Mouse (Mus musculus) ES-E14 (cell line): Measurements from ENCODE around the gene Psma1. TPM values are rescaled to one million over a fixed set of nuclear protein-coding genes. Genes with fewer than 3 reads are reported as not detected.

Experiments used
- DNase-seq: peaks from one replicate; pipeline ENCODE4 v3.0.0-alpha.2; 2013; ENCODE audit warnings: low read depth, low spot score
- H3K27ac ChIP-seq: 2 replicates; pipeline ENCODE4 v1.5.1; 2012; ENCODE audit warnings: low read depth, mild to moderate bottlenecking, low read length, moderate library complexity, mixed read lengths; ENCODE audit not compliant: poor library complexity, insufficient read depth, severe bottlenecking
- H3K36me3 ChIP-seq: 2 replicates; pipeline ENCODE4 v1.6.1; 2012; ENCODE audit warnings: mild to moderate bottlenecking, low read length, moderate library complexity, mixed read lengths; ENCODE audit not compliant: control insufficient read depth, poor library complexity, insufficient read depth, severe bottlenecking
- H3K4me1 ChIP-seq, 2 experiments: fragments of 150-350 bp in 1 of 2; sonication (generic) in 1 of 2; 2 replicates each; pipeline ENCODE4 v1.6.1; 2012; ENCODE audit warnings: low read length in 2 of 2, mild to moderate bottlenecking in 1 of 2, mixed read lengths in 1 of 2; ENCODE audit not compliant: control insufficient read depth in 2 of 2, insufficient read depth in 2 of 2, poor library complexity in 1 of 2
- H3K4me3 ChIP-seq, 2 experiments: fragments of 150-350 bp in 1 of 2; sonication (generic) in 1 of 2; 2 replicates each; pipeline ENCODE4 v1.5.1; 2012; ENCODE audit warnings: low read length in 2 of 2, low read depth in 1 of 2, mild to moderate bottlenecking in 1 of 2, mixed read lengths in 1 of 2; ENCODE audit not compliant: insufficient read depth in 1 of 2, poor library complexity in 1 of 2, severe bottlenecking in 1 of 2
- H3K9ac ChIP-seq: 2 replicates; pipeline ENCODE4 v1.6.1; 2012; ENCODE audit warnings: low read depth, mild to moderate bottlenecking, low read length, mixed read lengths; ENCODE audit not compliant: poor library complexity, insufficient read depth, severe bottlenecking
- H3K9me3 ChIP-seq: fragments of 150-350 bp; sonication (generic); 2 replicates; pipeline ENCODE4 v1.6.1; 2012; ENCODE audit warnings: low read depth, mild to moderate bottlenecking, low read length; ENCODE audit not compliant: control insufficient read depth, insufficient read depth
- CHD2 ChIP-seq: IDR thresholded peaks from 2 replicates; pipeline ENCODE4 v1.6.1; 2014; ENCODE audit warnings: mild to moderate bottlenecking, low read depth, low read length, inconsistent platforms
- HCFC1 ChIP-seq: IDR thresholded peaks from 2 replicates; pipeline ENCODE4 v1.6.1; 2012; ENCODE audit warnings: low read length, inconsistent platforms, borderline replicate concordance; ENCODE audit not compliant: insufficient read depth
- MAFK ChIP-seq: IDR thresholded peaks from 2 replicates; pipeline ENCODE4 v1.6.1; 2014; ENCODE audit warnings: mild to moderate bottlenecking, low read depth, low read length, inconsistent platforms; ENCODE audit not compliant: insufficient read depth
- ZC3H11A ChIP-seq: IDR thresholded peaks from 2 replicates; pipeline ENCODE4 v1.6.1; 2012; ENCODE audit warnings: low read depth, mild to moderate bottlenecking, inconsistent platforms, low read length, borderline replicate concordance
- ZNF384 ChIP-seq: IDR thresholded peaks from 2 replicates; pipeline ENCODE4 v1.6.1; 2012; ENCODE audit warnings: low read depth, low read length, inconsistent platforms
- in situ Hi-C, 2 experiments: fragments of 600-800 bp; cut with MboI; formaldehyde crosslinking; loops; one replicate each; pipeline ENCODE4 v1.15.1; 2025; ENCODE audit warnings: low sequenced_read_pairs in 2 of 2, inconsistent platforms in 1 of 2; ENCODE audit not compliant: unreplicated experiment in 2 of 2
- total RNA-seq: library from RNA; depleted of rRNA; stranded (reverse); fragments of 300-350 nt; gene quantifications from 2 replicates; pipeline ENCODE4 v1.2.3, GENCODE M21; 2012

Psma1 gene
- total RNA-seq, 1 experiment, result 213 TPM

GRCm38 (mm10) chr7:114301293-114301782 is 25.4 kb upstream of the Psma1 start:
- Histone ChIP-seq H3K4me1 (no peaks in the 10 kb centered on the region), H3K4me3 (no peak overlapping the region), H3K9ac (no peak overlapping the region), H3K9me3 (no peaks in the 10 kb centered on the region), H3K36me3 (no peaks in the 10 kb centered on the region), H3K27ac (no peak overlapping the region)
- no peak for DNase-seq
- in situ Hi-C loops, result no loop called here
- TF ChIP-seq HCFC1 (no peak), MAFK (no peak), CHD2 (no peak), ZC3H11A (no peak), ZNF384 (no peak)

DNA sequence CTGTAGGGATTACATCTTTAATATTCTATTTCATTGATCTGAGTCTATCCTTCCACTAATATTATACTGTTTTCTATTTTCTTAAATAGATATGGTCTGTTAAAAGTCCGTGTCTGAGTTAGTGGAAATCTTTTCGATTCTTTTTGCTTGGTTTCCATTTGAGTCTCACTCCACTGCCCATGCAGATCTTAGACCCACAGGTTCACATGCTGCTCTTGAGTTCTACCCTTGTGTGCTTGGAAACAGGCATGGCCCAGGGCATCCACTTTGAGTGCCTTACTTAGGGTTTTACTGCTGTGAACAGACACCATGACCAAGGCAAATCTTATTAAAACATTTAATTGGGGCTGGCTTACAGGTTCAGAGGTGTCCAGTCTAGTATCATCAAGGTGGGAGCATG is 24.9 kb upstream of the Psma1 start:
- Histone ChIP-seq H3K27ac (no peak overlapping the region), H3K4me3 (no peak overlapping the region), H3K9ac (no peak overlapping the region), H3K9me3 (no peaks in the 10 kb centered on the region), H3K36me3 (no peaks in the 10 kb centered on the region), H3K4me1 (no peaks in the 10 kb centered on the region)
- in situ Hi-C loops, result no loop called here
- no peak for DNase-seq
- TF ChIP-seq MAFK (no peak), ZC3H11A (no peak), HCFC1 (no peak), ZNF384 (no peak), CHD2 (no peak)

- Histone ChIP-seq H3K9ac (no peak overlapping the region), H3K9me3 (no peaks in the 10 kb centered on the region), H3K36me3 (no peaks in the 10 kb centered on the region), H3K27ac (no peak overlapping the region), H3K4me3 (no peak overlapping the region), H3K4me1 (no peaks in the 10 kb centered on the region)
- in situ Hi-C loops, result no loop called here
- DNase-seq, result no peak
- no peak for TF ChIP-seq HCFC1
- TF ChIP-seq CHD2, result no peak
- no peak for TF ChIP-seq ZNF384
- TF ChIP-seq MAFK, result no peak
- no peak for TF ChIP-seq ZC3H11A
These were observed 23.3 kb upstream of the Psma1 start for GRCm38 (mm10) chr7:114299247-114299646.

- DNase-seq, result no peak
- H3K27ac ChIP-seq, result no peak overlapping the region
- no peak overlapping the region for H3K4me3 ChIP-seq
- H3K9ac ChIP-seq, result no peak overlapping the region
- no peaks in the 10 kb centered on the region for H3K36me3 ChIP-seq
- H3K9me3 ChIP-seq, result no peaks in the 10 kb centered on the region
- TF ChIP-seq ZC3H11A (no peak), ZNF384 (no peak), MAFK (no peak), CHD2 (no peak), HCFC1 (no peak)
- in situ Hi-C loops, result no loop called here
- H3K4me1 ChIP-seq, result peaks cover 0 to 7% of the 10 kb centered on the region in 2 experiments; a peak in 1 of 4 replicates
These were observed 18.8 kb upstream of the Psma1 start for GRCm38 (mm10) chr7:114294698-114295097.

GRCm38 (mm10) chr7:114293903-114294302 is 18.0 kb upstream of the Psma1 start:
- peaks cover 0 to 7% of the 10 kb centered on the region in 2 experiments; a peak in 1 of 4 replicates for H3K4me1 ChIP-seq
- no peak for DNase-seq
- H3K9me3 ChIP-seq, result no peaks in the 10 kb centered on the region
- H3K27ac ChIP-seq, result no peak overlapping the region
- no peak overlapping the region for H3K9ac ChIP-seq
- H3K4me3 ChIP-seq, result no peak overlapping the region
- no peaks in the 10 kb centered on the region for H3K36me3 ChIP-seq
- TF ChIP-seq MAFK (no peak), ZNF384 (no peak), HCFC1 (no peak), ZC3H11A (no peak), CHD2 (no peak)
- in situ Hi-C loops, result no loop called here
